In the genomic region with DNA sequence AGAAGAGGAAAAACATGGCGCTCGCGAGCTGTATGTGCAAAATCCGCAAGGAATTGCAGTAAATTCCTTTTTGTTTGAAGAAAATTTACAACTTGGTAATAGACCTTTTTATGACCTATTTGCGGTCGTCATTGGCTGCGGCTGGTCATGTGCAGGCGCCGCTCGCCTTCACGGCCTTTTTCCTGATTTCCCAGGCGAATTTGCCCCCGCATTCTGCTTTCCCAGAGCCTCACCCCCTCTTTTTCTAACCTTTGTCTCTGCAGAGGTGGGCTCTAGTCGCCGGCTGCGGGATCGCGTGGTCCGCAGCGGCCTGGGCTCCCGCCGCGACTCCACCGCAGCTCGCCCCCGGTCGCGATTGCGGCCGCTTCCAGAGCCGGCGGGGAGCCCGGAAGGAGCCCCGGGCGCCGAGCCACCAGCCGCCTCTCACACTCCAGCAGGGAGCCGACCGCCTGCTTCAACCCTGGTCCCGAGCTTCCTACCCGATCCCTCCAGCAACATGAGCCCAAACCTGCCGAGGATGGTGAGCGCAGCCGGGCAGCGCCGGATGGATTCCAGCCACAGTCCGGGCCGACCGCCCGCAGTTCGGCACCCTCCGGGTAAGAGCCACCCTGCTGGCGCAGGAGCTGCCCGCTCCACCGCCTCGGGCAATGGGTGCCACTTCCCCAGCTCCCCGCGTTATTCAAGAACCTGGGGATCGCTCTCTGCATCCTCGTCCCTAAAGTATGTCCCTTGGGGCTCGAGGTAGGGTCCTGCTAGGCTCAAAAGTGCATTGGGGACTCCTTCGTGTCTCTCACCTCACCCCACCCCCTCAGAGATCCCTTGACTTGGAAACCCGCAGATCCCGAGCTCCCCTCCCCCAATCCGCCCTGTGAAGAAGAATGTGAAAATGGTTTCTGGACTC, we compare ENCODE assay signal across 8 mouse cellular contexts. TPM values are rescaled to one million over a fixed set of nuclear protein-coding genes. Genes with fewer than 3 reads are reported as not detected.
A peak's percentile ranks its signal among the peaks of the same experiment; 100 is the strongest.
DNase-seq lines count a peak whose midpoint lies in the region; ATAC-seq lines count a peak whose summit lies in the region.

A gene (plus strand): TSS at position 207 of the 901 bp plus-strand sequence.
A gene (plus strand): TSS at position 209 of the 901 bp plus-strand sequence.

- under 1% methylated on average over 65 of the region's 65 CpGs for WGBS in kidney, embryonic 16.5 days

- H3K4me1 ChIP-seq in kidney, embryonic 16.5 days (ENCODE audit: insufficient read depth, low read length), result peaks cover 50% of the 10 kb centered on the region

- H3K27ac ChIP-seq in kidney, embryonic 16.5 days (ENCODE audit: low read length), result peak within 1 kb of the TSS; percentile 99

- DNase-seq in 3T3-L1 (ENCODE audit: low read depth, low spot score), result peak; percentile 68
- peak; percentile 58 to 79 for DNase-seq in adrenal gland, adult 18-20 months (ENCODE audit: low spot score in 2 of 2)
- peak; percentile 64 for DNase-seq in gastrocnemius, postnatal 14 days
- peak; percentile 82 for DNase-seq in neural tube, embryonic 10.5 days (ENCODE audit: extremely low spot score, low spot score)
- DNase-seq in layer of hippocampus, postnatal 10 days (ENCODE audit: low spot score in 2 of 2), result no peak
- no peak for DNase-seq in ovary, postnatal 10 days (ENCODE audit: low spot score)
- no peak for DNase-seq in cerebellum, adult 9-11 months

- H3K9ac ChIP-seq in kidney, embryonic 16.5 days (replicated peaks; ENCODE audit: low read length), result peak within 1 kb of the TSS; percentile 99

- peak within 1 kb of the TSS; percentile 63 for H3K4me2 ChIP-seq in kidney, embryonic 16.5 days (replicated peaks; ENCODE audit: low read depth, low read length)

- H3K27me3 ChIP-seq in kidney, embryonic 16.5 days (ENCODE audit: insufficient read depth, low read length), result no peaks in the 10 kb centered on the region

- H3K36me3 ChIP-seq in kidney, embryonic 16.5 days (ENCODE audit: insufficient read depth, low read length), result no peaks in the 10 kb centered on the region

- peak within 1 kb of the TSS; percentile 97 for H3K4me3 ChIP-seq in kidney, embryonic 16.5 days (ENCODE audit: low read length)

- ATAC-seq in kidney, embryonic 16.5 days (ENCODE audit: low FRiP score, low TSS enrichment), result peak; percentile 3

- intact Hi-C loops in gastrocnemius, postnatal 14 days (cut with DNase I; ENCODE audit: low total_unique reads), result loop anchor here (10.0 kb wide), 1 partner anchor 883 kb away; no protein-coding TSS in a partner anchor

- H3K9me3 ChIP-seq in kidney, embryonic 16.5 days (ENCODE audit: low read length), result no peaks in the 10 kb centered on the region

RNA-seq across cellular contexts. Expression of the first gene that starts in this region (rescaled TPM):
- under 1 TPM; 0.89 to 0.90 TPM for total RNA-seq in adrenal gland, adult 18-20 months (2021)
- total RNA-seq in gastrocnemius, postnatal 14 days (2021), result not detected
- 14.6 and 15.4 TPM in 2 replicates for polyA plus RNA-seq in kidney, embryonic 16.5 days (2015; fragmentation: Nextera tagmentation; extraction: Ambion mirVana)
- not detected for total RNA-seq in layer of hippocampus, postnatal 10 days (2021)

RNA-seq across cellular contexts. Expression of the second gene that starts in this region (rescaled TPM):
- total RNA-seq in adrenal gland, adult 18-20 months (2021), result 10 to 100 TPM; 14.9 to 19.6 TPM
- 1 to 10 TPM; 1.4 to 2.7 TPM for total RNA-seq in gastrocnemius, postnatal 14 days (2021)
- 4.5 and 4.9 TPM in 2 replicates for polyA plus RNA-seq in kidney, embryonic 16.5 days (2015; fragmentation: Nextera tagmentation; extraction: Ambion mirVana)
- not detected for total RNA-seq in layer of hippocampus, postnatal 10 days (2021)

Comparison
In these comparisons a context has a peak if more than half of its experiments do, and no peak if none do; other contexts are left out.
1. RNA of the second gene that starts in this region (total RNA-seq): 14.9 to 19.6 TPM in adrenal gland, adult 18-20 months; 1.4 to 2.7 TPM in gastrocnemius, postnatal 14 days and not detected in layer of hippocampus, postnatal 10 days; every median in the first group is over 4 times any median in the second.
2. DNase-seq: peak in 3T3-L1 (single experiment), adrenal gland, adult 18-20 months (2 of 2), gastrocnemius, postnatal 14 days (single experiment) and neural tube, embryonic 10.5 days (single experiment); none in layer of hippocampus, postnatal 10 days (0 of 2), ovary, postnatal 10 days (single experiment) and cerebellum, adult 9-11 months (single experiment).